Mouse (Mus musculus) gastrocnemius, adult 8-10 months (tissue): Measurements from ENCODE around the gene Rpl29. TPM values are rescaled to one million over a fixed set of nuclear protein-coding genes. Genes with fewer than 3 reads are reported as not detected.

ENCODE experiments used
- DNase-seq, 2 experiments: peaks; one replicate each; pipeline ENCODE4 v3.0.0; 2022; ENCODE audit warnings: low spot score in 2 of 2
- total RNA-seq, 4 experiments: library from RNA; stranded (reverse); gene quantifications; 2 replicates each; pipeline ENCODE4 v1.2.4; 2022

Rpl29 gene
- total RNA-seq, 4 experiments from 2014 or later: 259 to 320 (median 274) TPM

GRCm38 (mm10) chr9:106416826-106417225, 12.4 kb upstream of the Rpl29 start:
- DNase-seq: no peak

GRCm38 (mm10) chr9:106417841-106418625, 11.2 kb upstream of the Rpl29 start:
- peak; percentile 60 to 74 for DNase-seq

GRCm38 (mm10) chr9:106420608-106421007, 8.6 kb upstream of the Rpl29 start:
- no peak for DNase-seq

GRCm38 (mm10) chr9:106421033-106421864, 8.0 kb upstream of the Rpl29 start:
- DNase-seq: no peak

- peak; percentile 67 to 74 for DNase-seq
These were observed 7.4 kb upstream of the Rpl29 start for GRCm38 (mm10) chr9:106421865-106422160.

- no peak for DNase-seq
These were observed 484 bp upstream of the Rpl29 start for GRCm38 (mm10) chr9:106428719-106429220.

GRCm38 (mm10) chr9:106430015-106430264, 686 bp downstream of the Rpl29 start:
- no peak for DNase-seq

- no peak for DNase-seq
These were observed 4.1 kb downstream of the Rpl29 start for GRCm38 (mm10) chr9:106433389-106433788.

- DNase-seq: no peak
These were observed 7.3 kb downstream of the Rpl29 start for GRCm38 (mm10) chr9:106436566-106436965.

GRCm38 (mm10) chr9:106442680-106443079, 13.4 kb downstream of the Rpl29 start:
- DNase-seq: no peak

- no peak for DNase-seq
These were observed 15.6 kb downstream of the Rpl29 start for GRCm38 (mm10) chr9:106444836-106445235.

GRCm38 (mm10) chr9:106447348-106447747, 18.1 kb downstream of the Rpl29 start, which contains the start of the genes Abhd14b and Abhd14a:
Gene Abhd14b, plus strand, starts transcription at chr9:106447459.
Gene Abhd14a, minus strand, starts transcription at chr9:106447678.
- peak; percentile 92 to 97 for DNase-seq

GRCm38 (mm10) chr9:106447951-106448350, 18.7 kb downstream of the Rpl29 start:
- no peak for DNase-seq

- DNase-seq: peak; percentile 85
These were observed 19.3 kb downstream of the Rpl29 start for GRCm38 (mm10) chr9:106448498-106449031.

GRCm38 (mm10) chr9:106449947-106450346, 20.7 kb downstream of the Rpl29 start:
- DNase-seq: no peak

GRCm38 (mm10) chr9:106450661-106451060, 21.4 kb downstream of the Rpl29 start:
- peak in 1 of 2 experiments; percentile 66 for DNase-seq

- no peak for DNase-seq
These were observed 22.0 kb downstream of the Rpl29 start for GRCm38 (mm10) chr9:106451298-106451697.

- no peak for DNase-seq
These were observed 22.6 kb downstream of the Rpl29 start for GRCm38 (mm10) chr9:106451899-106452298.

- DNase-seq: no peak
These were observed 23.1 kb downstream of the Rpl29 start for GRCm38 (mm10) chr9:106452351-106452750.

GRCm38 (mm10) chr9:106452821-106453220, 23.6 kb downstream of the Rpl29 start:
- no peak for DNase-seq

- DNase-seq: peak in 1 of 2 experiments; percentile 56
These were observed 24.2 kb downstream of the Rpl29 start, which contains the start of gene Pcbp4 for GRCm38 (mm10) chr9:106453271-106454070. Gene Pcbp4, plus strand, starts transcription at chr9:106453291.
